Mouse (Mus musculus) heart, adult 9 months (tissue): ENCODE measurements around the gene B4galt1.

Experiments used
- DNase-seq, 2 experiments: peaks; one replicate each; pipeline ENCODE4 v3.0.0; 2022; ENCODE audit warnings: low spot score in 2 of 2

Gene B4galt1

DNA sequence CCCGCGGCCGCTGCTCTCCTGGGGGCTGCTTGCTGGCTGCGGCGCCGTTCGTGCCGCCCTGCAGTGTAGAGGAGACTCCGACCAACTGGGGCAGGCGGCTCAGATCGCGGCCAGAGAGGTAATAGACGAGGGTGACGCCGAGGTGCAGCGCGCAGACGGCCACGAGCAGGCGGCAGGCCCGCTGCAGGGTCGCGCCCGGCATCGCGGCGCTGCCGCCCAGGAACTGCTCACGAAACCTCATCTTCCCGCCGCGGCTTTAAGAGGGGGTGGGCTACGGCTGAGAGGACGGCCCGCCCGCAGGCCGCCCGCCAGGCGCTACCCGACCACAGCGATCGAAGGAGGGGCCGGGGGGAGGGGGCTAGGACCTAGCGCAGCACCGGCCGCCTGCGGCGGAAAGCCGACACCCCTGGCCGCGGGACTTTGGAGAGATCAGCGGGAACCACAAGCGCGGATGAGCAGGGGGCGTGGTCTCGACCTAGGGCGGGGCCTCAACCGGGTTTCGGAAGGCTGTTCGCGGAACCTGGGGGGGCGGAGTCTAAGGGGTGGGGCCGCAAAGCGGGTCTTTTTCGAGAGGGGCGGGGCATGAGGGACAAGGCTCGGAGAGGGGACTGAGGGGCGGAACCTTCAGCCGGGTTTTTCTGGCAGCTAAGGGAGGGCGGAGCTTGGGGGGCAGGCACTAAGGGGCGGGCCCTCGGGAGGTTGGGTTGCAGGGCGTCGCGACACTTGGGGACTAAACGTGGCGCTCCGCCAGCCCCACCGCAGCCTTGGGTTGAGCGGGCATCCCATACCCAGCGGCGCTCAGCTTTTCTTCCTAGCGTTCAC lies at the start of gene B4galt1:
Gene B4galt1, minus strand, starts transcription at position 441 of the 822 bp plus-strand sequence.
- peak; percentile 97 to 98 for DNase-seq

DNA sequence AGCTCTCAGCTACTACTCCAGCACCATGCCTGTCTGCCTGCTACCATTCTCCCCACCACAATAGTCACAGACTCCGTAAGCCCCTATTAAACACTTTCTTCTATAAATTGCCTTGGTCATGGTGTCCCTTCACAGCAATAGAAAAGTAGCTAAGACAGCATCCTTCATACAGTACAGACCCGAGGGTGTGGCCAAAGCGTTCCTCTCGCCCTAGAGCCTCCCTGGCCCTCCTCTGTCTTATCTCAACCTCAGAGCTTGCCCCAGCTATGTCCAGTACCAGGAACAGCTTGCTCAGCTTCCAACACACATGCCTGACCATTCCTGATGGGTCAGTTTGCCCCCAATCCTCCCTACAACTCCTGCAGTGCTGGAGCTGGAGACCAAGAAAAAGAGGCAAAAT lies 46.8 kb upstream of the B4galt1 start:
- DNase-seq, result no peak

DNA sequence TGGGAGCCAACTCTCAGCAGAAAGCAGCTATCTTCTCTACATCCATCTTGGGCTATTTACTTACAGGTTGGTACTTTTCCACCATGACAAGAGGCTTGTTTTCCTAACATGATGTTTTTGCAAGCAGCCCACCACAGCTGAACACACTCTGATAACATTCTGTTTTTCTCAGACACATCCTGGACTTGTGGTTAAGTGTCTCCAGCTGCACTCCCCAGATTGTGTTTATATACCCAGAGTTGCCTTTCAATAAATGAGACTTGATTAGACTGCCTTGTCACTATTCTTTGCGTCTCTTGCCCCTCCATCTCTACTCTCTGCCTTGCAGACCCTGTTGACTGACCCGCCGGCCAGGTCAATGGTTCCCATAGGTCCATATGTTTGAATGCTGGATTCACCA lies 46.3 kb upstream of the B4galt1 start:
- DNase-seq, result no peak

DNA sequence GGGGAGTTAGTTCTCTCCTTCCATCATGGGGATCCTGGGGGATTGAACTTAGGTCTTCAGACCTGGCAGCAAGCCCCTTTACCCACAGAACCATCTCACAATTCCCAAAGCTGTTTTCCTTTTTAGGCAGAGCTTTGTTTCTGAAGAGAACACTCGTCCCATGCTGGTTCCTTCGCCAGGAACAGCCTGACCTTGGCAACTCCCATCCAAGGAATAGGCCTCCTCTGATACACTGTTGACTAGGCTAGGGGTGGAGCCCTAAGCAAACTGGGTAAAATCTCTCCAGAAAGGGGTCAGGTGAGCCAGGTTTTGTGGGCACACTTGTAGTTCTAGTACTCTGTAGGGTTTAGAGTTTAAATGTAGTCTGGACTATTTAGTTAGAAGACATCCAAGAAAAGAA lies 45.5 kb upstream of the B4galt1 start:
- no peak for DNase-seq

DNA sequence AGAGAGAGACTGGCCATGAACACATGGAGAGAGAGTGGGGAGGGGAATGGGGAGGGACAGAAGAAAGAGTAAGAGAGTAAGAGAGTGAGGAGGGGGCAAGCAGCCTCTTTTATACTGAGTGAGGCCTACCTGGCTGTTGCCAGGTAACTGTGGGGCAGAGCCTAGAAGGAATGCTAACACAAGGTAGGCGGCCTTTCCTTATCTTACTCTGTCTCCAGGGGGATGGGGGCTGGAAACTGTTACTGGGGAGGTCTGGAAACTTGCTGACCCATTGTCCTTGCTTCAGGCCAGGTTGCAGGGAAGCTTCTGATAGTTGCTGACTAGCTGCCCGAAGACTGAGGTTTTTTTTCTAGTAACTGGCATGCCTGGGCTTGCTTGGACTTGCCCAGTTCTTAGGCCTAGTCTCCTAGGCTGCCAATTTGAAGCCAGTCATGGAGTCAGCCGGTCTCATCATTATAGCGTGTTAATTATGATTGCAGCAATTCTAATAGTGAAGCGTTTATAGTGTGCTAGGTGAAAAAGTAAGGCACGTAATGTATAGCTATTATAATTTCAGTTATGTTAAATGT lies 44.8 kb upstream of the B4galt1 start:
- no peak for DNase-seq

DNA sequence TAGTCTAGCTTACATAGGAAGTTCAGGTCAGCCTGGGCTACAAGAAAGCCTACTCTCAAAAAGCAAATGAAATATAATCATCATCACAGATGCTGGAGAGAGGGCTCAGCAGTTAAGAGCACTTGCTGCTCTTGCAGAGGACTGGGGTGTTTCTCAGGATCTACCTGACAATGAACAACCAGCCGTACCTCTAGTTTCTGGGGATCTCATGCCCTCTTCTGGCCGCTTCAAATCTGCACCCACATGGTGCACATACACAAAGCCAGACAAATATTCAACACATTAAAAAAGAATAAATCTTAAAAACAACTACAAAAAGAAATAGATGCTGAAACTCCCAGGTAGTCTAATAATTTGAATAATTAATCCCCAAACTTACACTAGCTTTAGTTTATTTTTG lies 41.8 kb upstream of the B4galt1 start:
- no peak for DNase-seq

DNA sequence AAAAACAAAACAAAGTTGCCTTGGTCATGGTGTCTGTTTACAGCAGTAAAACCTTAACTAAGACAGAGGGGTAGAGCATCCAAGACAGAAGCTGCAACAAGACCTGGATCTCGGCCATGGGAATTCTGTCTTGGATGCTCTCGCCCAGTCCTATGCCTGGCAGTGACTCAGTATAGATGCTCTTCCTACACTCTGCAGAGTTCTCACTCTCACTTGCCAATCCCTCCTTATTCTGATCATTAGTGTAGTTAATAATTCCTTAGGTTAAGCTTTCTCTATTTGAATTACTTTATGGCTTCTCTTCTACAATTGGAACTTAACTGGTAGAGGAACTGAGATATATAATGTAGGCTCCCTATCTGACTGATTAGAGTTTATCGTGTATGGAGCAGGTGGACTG lies 41.3 kb upstream of the B4galt1 start:
- no peak for DNase-seq

DNA sequence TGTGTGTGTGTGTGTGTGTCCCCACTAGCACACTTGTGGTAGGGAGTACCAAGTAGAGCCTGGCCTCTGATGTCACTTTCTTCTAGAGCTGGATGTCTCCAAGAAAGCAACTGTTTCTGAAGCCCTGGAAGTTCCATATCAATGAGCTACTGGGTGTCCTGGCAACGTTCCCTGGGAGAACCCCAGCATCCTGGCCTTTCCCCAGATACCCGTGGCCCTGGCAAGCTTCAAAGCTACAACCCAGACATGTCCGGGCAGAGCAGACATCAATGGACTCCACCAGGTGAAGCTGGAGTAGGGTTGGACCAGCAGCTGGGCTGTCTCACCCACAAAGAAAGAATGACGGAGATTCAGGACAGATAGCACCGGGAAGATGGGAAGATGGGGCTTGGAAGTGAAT lies 37.4 kb upstream of the B4galt1 start:
- DNase-seq, result no peak

DNA sequence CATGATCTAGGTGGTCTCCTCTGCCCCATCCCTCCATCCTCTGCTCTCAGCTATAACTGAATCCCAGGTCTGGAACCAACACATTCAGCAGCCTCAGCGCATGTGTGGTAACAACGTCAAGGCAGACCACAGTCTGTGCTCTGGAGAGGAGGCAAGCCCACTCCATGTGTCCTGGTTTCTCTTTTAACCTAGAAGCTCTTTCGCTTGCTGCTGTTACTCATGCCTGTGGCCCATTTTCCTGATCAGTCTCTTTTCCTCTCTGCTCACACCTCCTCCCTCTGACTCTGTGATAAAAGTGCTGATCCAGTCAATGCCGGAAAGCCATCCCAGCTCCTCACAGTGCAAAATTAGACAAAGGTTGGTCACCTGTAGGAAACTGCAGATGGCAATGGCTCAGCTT lies 36.2 kb upstream of the B4galt1 start:
- no peak for DNase-seq

DNA sequence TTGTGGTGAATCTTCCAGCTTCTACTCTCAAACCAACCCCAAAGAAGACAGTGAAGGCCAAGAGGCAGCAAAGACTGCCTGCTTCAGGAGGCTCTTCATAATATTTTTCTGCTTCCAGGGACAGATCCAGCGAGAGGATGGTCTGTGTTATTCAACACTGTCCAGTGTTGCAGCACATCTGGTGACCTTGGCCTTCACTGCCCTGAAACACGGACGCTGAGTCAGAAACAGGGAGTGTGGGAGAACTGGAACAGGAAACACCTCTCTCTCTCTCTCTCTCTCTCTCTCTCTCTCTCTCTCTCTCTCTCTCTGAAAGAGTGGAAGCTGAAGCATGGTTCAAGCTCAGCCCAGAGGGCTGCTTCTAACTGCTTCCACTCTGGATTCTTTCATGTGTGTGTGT lies 35.4 kb upstream of the B4galt1 start:
- peak; percentile 42 to 43 for DNase-seq

DNA sequence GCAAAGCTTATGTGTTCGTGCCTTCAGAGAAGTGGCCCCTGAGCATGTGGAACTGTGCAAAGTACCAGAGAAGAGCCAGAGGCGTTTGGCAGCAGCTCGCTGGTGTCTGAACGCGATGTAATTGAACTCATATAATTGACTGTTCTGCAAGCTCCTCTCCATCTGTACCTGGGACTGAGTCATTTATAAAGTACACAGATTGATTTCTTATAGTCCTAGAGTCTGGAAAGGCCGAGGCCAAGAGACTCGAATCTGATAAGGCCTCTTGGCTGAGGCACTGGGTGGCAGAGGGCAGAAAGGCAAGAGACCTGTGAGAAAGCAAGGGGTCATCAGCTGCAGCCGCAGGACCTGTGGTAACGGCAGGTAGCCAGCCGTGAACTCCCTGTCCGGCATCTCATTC lies 35.0 kb upstream of the B4galt1 start:
- no peak for DNase-seq

DNA sequence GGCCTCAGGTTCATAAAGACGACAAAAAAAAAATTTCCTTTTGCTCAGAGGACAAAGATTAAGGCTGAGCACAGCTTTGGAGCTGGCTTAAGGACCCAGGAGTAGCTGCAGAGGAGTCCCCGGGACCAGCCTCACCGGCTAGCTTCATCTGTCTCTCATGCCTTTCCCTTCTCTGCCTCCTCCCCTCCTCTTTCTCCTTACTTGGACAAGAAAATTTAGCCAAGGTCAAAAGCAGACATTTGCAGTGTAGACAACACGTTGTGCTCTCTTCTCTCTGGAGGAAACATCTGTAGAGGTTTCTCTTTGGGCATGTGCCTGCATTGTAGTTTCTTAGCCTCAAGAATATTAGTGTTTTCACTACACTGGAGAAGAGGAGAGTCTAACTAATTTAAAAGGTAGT lies 32.1 kb upstream of the B4galt1 start:
- no peak for DNase-seq

DNA sequence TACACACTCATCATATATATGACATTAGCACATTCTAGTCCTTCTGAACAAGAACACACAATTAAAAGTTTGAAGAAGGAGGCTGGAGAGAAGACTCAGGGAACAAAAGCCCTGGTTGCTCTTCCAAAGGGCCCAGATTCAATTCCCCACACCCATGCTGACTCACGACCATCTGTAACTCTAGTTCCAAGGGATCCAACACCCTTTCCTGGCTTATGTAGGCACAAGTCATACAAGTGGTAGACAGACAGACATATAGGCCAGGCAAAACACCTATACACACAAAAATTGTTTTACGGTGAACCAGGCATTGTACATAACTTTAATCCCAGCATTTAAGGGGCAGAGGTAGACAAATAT lies 31.3 kb upstream of the B4galt1 start:
- DNase-seq, result peak in 1 of 2 experiments; percentile 48

DNA sequence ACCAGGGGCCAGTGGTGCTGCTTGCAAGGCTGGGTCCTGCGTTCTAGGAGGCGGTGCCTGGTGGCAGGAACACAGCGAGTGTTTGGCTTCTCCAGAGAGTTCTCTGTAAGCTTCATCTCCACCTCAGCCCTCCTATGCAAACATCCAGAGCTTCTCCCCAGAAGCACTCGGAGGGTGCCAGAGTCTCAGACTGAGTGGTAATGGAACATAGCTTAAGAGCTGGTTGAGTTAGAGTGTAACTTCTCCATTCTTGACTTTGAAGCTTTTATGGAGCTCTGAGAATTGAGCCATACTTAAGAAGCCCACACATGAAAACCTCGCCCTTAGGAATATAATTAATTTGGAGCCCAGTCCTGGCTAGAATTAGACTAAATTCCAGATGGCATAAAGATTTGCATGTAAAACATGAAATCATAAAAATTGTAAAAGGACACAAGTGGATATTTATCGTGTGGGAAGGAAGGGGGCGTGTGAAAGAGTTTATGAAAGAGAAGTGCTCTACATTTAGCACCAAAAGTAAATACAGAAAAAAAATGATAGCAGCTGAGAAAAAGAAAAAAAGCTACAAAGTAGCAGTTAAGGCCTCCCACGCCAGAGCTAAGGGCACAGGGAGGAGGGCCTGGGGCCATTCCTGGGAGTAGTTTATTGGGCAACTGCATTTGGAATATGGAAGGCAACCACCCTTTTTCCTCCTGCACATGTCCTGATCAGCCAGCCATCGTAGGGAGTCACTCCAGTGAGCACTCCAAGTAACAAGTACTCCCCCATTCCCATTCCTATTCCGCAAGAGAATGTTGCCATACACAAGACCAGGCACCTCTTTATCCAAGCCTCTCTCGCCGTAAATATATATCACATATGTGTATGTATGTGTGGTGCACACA lies 30.7 kb upstream of the B4galt1 start:
- peak in 1 of 2 experiments; percentile 35 for DNase-seq

DNA sequence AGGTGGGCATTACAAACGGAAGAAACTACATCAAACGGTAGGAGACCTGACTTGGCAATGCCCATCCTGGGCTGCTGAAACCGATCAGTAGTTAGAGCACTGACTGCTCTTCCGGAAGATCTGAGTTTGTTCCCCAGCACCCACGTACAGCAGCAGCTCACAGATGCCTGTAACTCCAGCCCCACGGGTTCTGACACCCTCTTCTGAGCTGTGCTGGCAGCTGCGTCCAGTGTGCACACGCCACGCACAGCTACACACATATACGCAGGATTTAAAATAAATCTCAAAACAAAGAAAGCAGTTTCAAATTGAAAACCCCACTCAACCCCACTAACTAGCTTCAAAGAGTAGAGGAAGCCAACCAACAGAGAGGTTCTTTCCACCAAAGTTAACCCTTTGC lies 29.4 kb upstream of the B4galt1 start:
- DNase-seq, result no peak

DNA sequence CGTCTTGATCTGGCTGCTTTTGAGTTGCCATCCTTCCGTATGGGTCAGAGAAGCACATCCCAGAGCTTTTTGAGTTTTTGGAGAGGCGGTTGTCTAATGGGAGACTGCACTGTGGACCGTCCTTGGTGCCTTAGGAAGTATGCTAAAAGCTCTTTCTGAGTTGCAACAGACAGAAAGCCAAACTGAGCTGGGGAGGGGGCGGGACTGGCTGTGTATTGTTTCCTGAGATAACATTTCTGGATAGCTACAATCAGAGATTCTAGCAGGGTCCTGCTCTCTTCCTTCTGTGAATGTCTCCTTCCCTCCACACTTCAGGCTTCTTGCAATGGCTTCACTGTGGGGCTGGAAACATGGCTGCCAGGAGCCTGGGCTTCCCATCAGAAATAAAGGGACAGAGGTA lies 23.7 kb upstream of the B4galt1 start:
- no peak for DNase-seq

DNA sequence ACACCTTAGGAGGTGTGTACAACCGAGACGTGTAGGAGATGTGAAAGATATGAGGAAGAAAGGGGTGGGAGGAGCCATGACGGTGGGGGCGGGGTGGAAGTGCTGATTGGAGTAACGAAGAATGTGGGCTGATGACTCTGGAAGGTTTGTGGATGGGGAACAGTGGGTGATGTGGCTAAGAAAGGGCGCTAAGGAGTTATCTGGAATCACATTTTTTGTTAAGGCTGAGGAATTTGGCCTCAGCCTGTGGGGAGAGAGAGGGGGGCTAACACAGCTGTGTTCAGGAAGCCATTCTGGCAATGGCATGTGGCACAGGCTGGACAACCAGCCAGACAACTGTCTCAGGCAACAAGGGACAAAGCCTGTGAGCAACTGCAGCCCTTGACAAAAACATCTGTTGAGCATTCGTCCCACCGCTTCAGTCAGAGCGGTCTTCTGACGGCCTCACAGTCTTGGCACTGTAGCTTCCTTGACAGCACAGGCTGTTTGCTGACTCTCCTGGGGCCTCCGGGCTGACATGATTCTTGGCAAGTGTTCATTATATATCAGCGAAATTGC lies 23.1 kb upstream of the B4galt1 start:
- peak; percentile 88 to 90 for DNase-seq

DNA sequence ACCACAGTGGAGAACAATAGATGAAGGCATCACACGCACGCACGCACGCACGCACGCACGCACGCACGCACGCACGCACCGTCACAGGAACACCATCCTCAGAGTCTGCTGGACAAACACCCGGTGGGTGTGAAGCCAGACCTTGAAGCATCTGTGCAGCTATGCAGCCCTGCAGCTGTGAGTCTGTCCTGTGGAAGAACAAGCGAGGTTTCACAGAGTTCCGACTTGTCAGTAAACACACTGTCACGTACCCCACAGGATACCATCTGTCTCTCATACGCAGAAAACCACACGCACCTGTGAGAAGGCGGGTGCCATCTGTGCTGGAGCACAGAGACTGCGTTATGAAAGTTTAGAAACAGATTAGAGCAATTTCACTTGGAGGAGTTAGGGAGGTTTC lies 22.0 kb upstream of the B4galt1 start:
- DNase-seq, result no peak

DNA sequence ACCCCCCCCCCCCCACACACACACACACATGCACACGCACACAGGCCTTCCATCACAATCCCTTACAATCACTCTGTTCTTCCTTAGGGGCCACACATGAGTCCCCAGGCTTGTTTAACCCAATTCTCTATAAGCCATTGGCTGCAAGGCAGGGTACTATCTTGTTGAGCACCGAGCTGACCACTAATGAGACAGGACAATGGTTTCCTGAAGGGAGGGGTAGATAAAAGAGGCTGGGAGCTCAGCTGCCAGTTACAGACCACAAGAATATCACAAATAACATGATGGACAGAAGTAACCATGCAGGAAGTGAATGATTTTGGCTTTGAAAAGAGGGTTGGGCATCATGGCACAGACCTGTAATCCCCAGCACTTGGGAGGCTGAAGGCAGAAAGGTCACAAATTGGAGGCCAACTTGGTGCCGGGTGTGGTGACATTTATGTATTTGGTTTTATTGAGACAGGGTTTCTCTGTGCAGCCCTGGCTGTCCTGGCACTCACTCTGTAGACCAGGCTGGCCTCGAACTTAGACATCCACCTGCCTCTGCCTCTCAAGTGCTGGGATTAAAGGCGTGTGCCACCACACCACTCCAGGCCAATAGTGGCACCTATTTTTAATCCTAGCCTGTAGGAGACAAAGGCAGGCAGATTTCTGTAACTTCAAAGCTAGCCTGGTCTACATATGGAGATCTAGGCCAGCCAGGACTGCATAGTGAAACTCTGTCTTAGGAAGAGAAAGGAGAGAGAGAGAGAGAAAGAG lies 21.2 kb upstream of the B4galt1 start:
- no peak for DNase-seq

DNA sequence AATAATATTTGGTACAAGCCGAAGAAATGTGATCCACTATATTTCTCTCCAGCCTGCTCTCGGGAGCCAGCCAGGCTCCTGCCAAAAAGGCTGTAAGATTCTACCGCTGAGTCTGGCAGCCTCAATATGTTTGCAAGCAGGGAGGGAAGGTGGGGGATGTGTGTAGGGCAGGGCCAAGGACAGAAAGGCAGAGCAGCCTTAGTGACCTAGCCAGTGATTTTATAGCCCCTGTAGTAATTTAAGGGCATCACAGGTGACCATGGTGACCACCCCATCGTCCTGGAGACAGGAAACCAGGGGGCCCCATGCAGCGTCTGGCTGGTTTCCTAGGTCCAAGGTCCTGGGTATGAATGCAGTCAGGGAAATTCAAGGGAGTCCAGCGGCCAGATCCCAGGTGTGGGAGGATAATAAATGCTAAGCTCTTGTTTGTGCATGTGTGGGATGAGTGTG lies 20.4 kb upstream of the B4galt1 start:
- peak; percentile 73 to 76 for DNase-seq

DNA sequence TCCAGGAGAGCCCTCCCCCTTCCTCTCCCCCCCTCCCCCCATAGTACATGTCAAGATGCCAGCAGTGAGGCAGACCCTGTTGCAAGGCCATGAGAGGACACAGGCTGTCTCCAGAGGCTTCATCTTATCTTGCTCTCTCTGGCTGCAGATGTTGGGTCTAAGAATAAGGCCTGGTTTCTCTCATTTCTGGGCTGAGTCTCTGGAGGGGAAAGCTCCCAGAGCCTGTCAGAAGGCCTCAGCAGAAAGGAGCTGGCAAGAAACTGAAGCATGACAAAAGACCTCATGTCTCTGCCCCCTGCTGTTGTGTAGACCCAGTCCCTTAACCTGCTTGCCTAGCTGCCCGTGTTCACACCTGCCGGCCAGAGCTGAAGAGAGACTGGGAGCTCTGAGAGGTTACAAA lies 19.5 kb upstream of the B4galt1 start:
- DNase-seq, result peak; percentile 77 to 87

DNA sequence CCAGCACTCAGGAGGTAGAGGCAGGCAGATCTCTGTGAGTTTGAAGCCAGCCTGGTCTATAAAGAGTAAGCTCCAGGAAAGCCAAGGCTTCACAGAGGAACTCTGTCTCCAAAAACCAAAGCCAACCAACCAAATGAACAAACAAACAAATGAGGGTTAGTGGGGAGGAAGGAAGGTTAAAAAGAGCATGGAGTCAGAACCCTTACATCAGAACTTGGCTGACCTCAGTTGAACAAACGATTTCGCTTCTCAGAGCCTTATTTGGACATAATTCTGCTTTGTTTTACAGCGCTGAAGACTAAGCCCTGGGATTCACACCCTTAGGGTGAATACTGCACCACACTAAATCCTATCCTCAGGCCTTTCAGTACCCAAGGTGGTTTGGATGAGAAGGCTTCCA lies 18.3 kb upstream of the B4galt1 start:
- DNase-seq, result no peak
